Mouse (Mus musculus): ENCODE data around the gene Lcn6. TPM values are rescaled to one million over a fixed set of nuclear protein-coding genes. Genes with fewer than 3 reads are reported as not detected.

The Lcn6 gene
- polyA plus RNA-seq, 1 experiment from 2014 or later: not detected

GRCm38 (mm10) chr2:25652902-25653301, 23.7 kb upstream of the Lcn6 start, which contains the start of gene Lcn8:
Lcn8 (plus strand) TSS chr2:25653120.
- Histone ChIP-seq H3K4me2 (ENCODE audit: low read depth, low read length) (no peak within 1 kb of the TSS), H3K36me3 (replicated peaks; ENCODE audit: insufficient read depth, low read length) (no peaks in the 10 kb centered on the region), H3K27me3 (ENCODE audit: insufficient read depth, low read length) (no peaks in the 10 kb centered on the region), H3K27ac (ENCODE audit: low read depth) (no peak within 1 kb of the TSS), H3K4me1 (ENCODE audit: insufficient read depth) (no peaks in the 10 kb centered on the region), H3K4me3 (ENCODE audit: low read depth, low read length) (no peak within 1 kb of the TSS), H3K9ac (replicated peaks) (no peak within 1 kb of the TSS), H3K9me3 (ENCODE audit: low read length) (no peaks in the 10 kb centered on the region)
- ATAC-seq (no peak), DNase-seq (no peak)
- WGBS (ENCODE audit: insufficient replicate concordance): 75% methylated on average over 2 of the region's 2 CpGs
- no peak for TF ChIP-seq CTCF (IDR thresholded peaks at IDR 0.05; ENCODE audit: low read depth)
- no peak for TF ChIP-seq EP300 (IDR thresholded peaks at IDR 0.05; ENCODE audit: low read depth)

- TF ChIP-seq EP300 (IDR thresholded peaks at IDR 0.05; ENCODE audit: low read depth) (no peak), CTCF (IDR thresholded peaks at IDR 0.05; ENCODE audit: low read depth) (no peak)
- Histone ChIP-seq H3K4me1 (ENCODE audit: insufficient read depth) (no peaks in the 10 kb centered on the region), H3K9ac (replicated peaks) (no peak overlapping the region), H3K9me3 (ENCODE audit: low read length) (no peaks in the 10 kb centered on the region), H3K27me3 (ENCODE audit: insufficient read depth, low read length) (no peaks in the 10 kb centered on the region), H3K36me3 (replicated peaks; ENCODE audit: insufficient read depth, low read length) (no peaks in the 10 kb centered on the region), H3K4me3 (ENCODE audit: low read depth, low read length) (no peak overlapping the region), H3K4me2 (ENCODE audit: low read depth, low read length) (no peak overlapping the region), H3K27ac (ENCODE audit: low read depth) (no peak overlapping the region)
- DNase-seq: no peak
- no peak for ATAC-seq
- WGBS (ENCODE audit: insufficient replicate concordance): 46% methylated on average over 1 of the region's 1 CpGs
These were observed 22.1 kb upstream of the Lcn6 start for GRCm38 (mm10) chr2:25654502-25654901.

DNA sequence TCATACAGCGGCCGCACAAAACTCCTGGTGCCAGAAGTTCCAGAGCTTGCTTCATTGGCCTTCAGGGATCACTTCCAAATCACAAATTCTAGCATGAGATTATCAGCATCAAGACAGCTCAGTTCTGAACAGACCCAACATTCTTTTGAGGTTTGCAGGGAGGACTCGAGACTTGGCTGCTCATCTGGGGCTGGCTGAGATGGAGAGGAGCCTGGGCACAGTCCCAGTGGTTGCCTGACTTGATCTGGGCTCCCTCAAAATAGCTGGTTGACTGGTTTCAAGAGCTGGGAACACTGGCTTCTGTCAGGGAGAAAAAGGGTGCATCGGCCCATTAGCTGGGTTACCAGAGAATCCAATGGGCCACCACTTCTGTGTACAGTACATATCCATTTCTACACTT, 19.9 kb upstream of the Lcn6 start:
- H3K4me1 ChIP-seq (ENCODE audit: insufficient read depth): no peaks in the 10 kb centered on the region
- no peak for TF ChIP-seq CTCF (IDR thresholded peaks at IDR 0.05; ENCODE audit: low read depth)
- TF ChIP-seq EP300 (IDR thresholded peaks at IDR 0.05; ENCODE audit: low read depth): no peak
- H3K9me3 ChIP-seq (ENCODE audit: low read length): no peaks in the 10 kb centered on the region
- no peak overlapping the region for H3K4me3 ChIP-seq (ENCODE audit: low read depth, low read length)
- 79% methylated on average over 4 of the region's 4 CpGs for WGBS (ENCODE audit: insufficient replicate concordance)
- no peaks in the 10 kb centered on the region for H3K27me3 ChIP-seq (ENCODE audit: insufficient read depth, low read length)
- ATAC-seq (no peak), DNase-seq (no peak)
- H3K4me2 ChIP-seq (ENCODE audit: low read depth, low read length): no peak overlapping the region
- H3K9ac ChIP-seq (replicated peaks): no peak overlapping the region
- no peaks in the 10 kb centered on the region for H3K36me3 ChIP-seq (replicated peaks; ENCODE audit: insufficient read depth, low read length)
- no peak overlapping the region for H3K27ac ChIP-seq (ENCODE audit: low read depth)

DNA sequence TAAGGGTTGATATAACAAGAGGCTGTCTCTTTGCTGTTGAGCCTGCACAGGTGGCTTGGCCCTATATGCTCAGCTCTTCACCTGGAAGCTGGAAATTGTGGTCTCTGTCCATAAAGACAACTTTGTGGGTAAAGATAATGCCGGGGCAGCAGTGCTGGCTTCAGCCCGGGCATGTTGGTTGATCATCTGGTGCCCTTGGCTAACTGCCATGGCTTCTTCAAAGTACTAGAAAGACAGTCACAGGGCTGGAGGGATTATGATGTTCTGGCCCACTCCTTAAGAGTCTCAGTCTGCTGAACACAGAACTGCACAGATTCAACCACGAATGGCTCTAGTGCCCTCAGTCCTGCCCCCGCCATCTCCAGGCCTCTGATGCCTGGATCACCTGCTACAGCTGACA, 19.3 kb upstream of the Lcn6 start:
- Histone ChIP-seq H3K27ac (ENCODE audit: low read depth) (no peak overlapping the region), H3K4me3 (ENCODE audit: low read depth, low read length) (no peak overlapping the region), H3K9ac (replicated peaks) (no peak overlapping the region), H3K36me3 (replicated peaks; ENCODE audit: insufficient read depth, low read length) (no peaks in the 10 kb centered on the region), H3K4me2 (ENCODE audit: low read depth, low read length) (no peak overlapping the region), H3K4me1 (ENCODE audit: insufficient read depth) (no peaks in the 10 kb centered on the region), H3K27me3 (ENCODE audit: insufficient read depth, low read length) (no peaks in the 10 kb centered on the region), H3K9me3 (ENCODE audit: low read length) (no peaks in the 10 kb centered on the region)
- DNase-seq: no peak
- TF ChIP-seq EP300 (IDR thresholded peaks at IDR 0.05; ENCODE audit: low read depth) (no peak), CTCF (IDR thresholded peaks at IDR 0.05; ENCODE audit: low read depth) (no peak)
- WGBS (ENCODE audit: insufficient replicate concordance): 74% methylated on average over 4 of the region's 4 CpGs
- no peak for ATAC-seq

DNA sequence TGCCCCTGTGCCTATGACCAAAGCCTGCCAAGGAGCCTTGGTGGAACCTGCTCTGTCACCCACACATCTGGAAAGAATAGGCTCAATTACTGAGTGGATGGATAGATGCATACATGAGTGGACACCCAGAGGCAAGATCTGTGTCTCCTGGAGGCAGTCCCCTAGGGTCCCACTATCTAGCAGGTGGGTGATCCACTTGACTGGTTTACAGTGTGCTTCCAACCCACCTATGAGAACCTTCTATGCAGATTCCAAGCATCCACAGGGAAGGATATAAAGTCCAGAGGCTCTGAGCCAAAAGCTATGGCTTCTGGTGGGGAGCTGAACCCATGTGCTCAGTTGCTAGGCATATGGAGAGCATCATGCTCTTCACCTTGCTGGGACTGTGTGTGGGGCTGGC, 18.9 kb upstream of the Lcn6 start, which contains the start of gene Lcn5:
Gene Lcn5 (plus strand): TSS at position 301 of the 400 bp plus-strand sequence.
- Histone ChIP-seq H3K4me3 (ENCODE audit: low read depth, low read length) (no peak within 1 kb of the TSS), H3K4me2 (ENCODE audit: low read depth, low read length) (no peak within 1 kb of the TSS), H3K27me3 (ENCODE audit: insufficient read depth, low read length) (no peaks in the 10 kb centered on the region), H3K9ac (replicated peaks) (no peak within 1 kb of the TSS), H3K36me3 (replicated peaks; ENCODE audit: insufficient read depth, low read length) (no peaks in the 10 kb centered on the region), H3K27ac (ENCODE audit: low read depth) (no peak within 1 kb of the TSS), H3K9me3 (ENCODE audit: low read length) (no peaks in the 10 kb centered on the region), H3K4me1 (ENCODE audit: insufficient read depth) (no peaks in the 10 kb centered on the region)
- ATAC-seq (no peak), DNase-seq (no peak)
- no peak for TF ChIP-seq CTCF (IDR thresholded peaks at IDR 0.05; ENCODE audit: low read depth)
- no peak for TF ChIP-seq EP300 (IDR thresholded peaks at IDR 0.05; ENCODE audit: low read depth)

DNA sequence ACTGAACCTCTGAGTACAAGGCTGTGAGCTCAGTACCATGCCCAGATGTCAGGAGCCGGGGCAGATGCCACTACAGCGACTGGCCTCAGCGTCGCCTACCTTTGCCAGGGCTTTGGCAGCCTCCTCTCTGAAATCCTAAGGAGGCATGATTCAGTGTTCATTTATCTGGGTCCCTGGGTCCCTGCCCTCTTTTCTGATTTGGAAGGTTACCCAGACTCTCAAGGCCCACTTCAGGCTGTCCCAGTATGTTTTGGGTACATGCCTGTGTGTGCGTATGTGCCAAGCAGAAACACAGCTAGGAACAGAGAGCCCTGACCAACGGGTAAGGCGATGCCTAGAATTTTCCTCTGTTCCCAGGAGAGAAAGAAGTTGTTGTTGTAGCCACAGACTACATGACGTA, 16.3 kb upstream of the Lcn6 start:
- Histone ChIP-seq H3K27ac (ENCODE audit: low read depth) (no peak overlapping the region), H3K36me3 (replicated peaks; ENCODE audit: insufficient read depth, low read length) (no peaks in the 10 kb centered on the region), H3K4me2 (ENCODE audit: low read depth, low read length) (no peak overlapping the region), H3K27me3 (ENCODE audit: insufficient read depth, low read length) (no peaks in the 10 kb centered on the region), H3K9me3 (ENCODE audit: low read length) (no peaks in the 10 kb centered on the region), H3K9ac (replicated peaks) (no peak overlapping the region), H3K4me3 (ENCODE audit: low read depth, low read length) (no peak overlapping the region), H3K4me1 (ENCODE audit: insufficient read depth) (no peaks in the 10 kb centered on the region)
- no peak for TF ChIP-seq EP300 (IDR thresholded peaks at IDR 0.05; ENCODE audit: low read depth)
- no peak for TF ChIP-seq CTCF (IDR thresholded peaks at IDR 0.05; ENCODE audit: low read depth)
- ATAC-seq (no peak), DNase-seq (no peak)
- WGBS (ENCODE audit: insufficient replicate concordance): 79% methylated on average over 8 of the region's 8 CpGs
